Mouse (Mus musculus) CH12.LX (cell line): ENCODE measurements around the gene Commd1. TPM values are rescaled to one million over a fixed set of nuclear protein-coding genes. Genes with fewer than 3 reads are reported as not detected.

Experiments
- DNase-seq: peaks from one replicate; pipeline ENCODE4 v3.0.0-alpha.2; 2013; ENCODE audit errors: extremely low read depth
- H3K27ac ChIP-seq: 2 replicates; pipeline ENCODE4 v1.5.1; 2012; ENCODE audit warnings: low read depth, mild to moderate bottlenecking, control low read depth, moderate library complexity; ENCODE audit not compliant: insufficient read depth
- H3K27me3 ChIP-seq: replicated peaks from 2 replicates; pipeline ENCODE3; 2012; ENCODE audit warnings: inconsistent platforms
- H3K36me3 ChIP-seq, 2 experiments: replicated peaks in 1 of 2; 2 replicates each; pipeline versions ENCODE3 to v1.6.1; 2012; ENCODE audit warnings: inconsistent platforms in 1 of 2, low read length in 1 of 2, mild to moderate bottlenecking in 1 of 2, mixed read lengths in 1 of 2, moderate library complexity in 1 of 2; ENCODE audit not compliant: control insufficient read depth in 1 of 2, insufficient read depth in 1 of 2
- H3K4me1 ChIP-seq, 2 experiments: 2 replicates each; pipeline ENCODE4 v1.6.1; 2012; ENCODE audit warnings: inconsistent platforms in 1 of 2, moderate library complexity in 1 of 2; ENCODE audit not compliant: insufficient read depth in 2 of 2, control insufficient read depth in 1 of 2
- H3K4me2 ChIP-seq: 2 replicates; pipeline ENCODE4 v1.6.1; 2012; ENCODE audit warnings: low read depth, mild to moderate bottlenecking, control low read depth; ENCODE audit not compliant: poor library complexity, insufficient read depth, severe bottlenecking
- H3K4me3 ChIP-seq, 3 experiments: fragments of 150-350 bp in 1 of 3; sonication (generic) in 1 of 3; replicated peaks in 1 of 3; 2 replicates each; pipeline versions ENCODE3 to v1.5.1; 2011 to 2012; ENCODE audit warnings: low read depth in 2 of 3, low read length in 2 of 3, mild to moderate bottlenecking in 2 of 3, moderate library complexity in 2 of 3, control low read depth in 1 of 3, improper control_type of control experiment in 1 of 3, inconsistent platforms in 1 of 3, mixed read lengths in 1 of 3; ENCODE audit not compliant: poor library complexity in 1 of 3
- H3K79me2 ChIP-seq: replicated peaks from 2 replicates; pipeline ENCODE4 v1.6.1; 2012; ENCODE audit warnings: mild to moderate bottlenecking, moderate library complexity; ENCODE audit not compliant: control insufficient read depth, poor library complexity, insufficient read depth, severe bottlenecking; ENCODE audit errors: extremely low read depth
- H3K9ac ChIP-seq: 2 replicates; pipeline ENCODE4 v1.6.1; 2012; ENCODE audit warnings: low read depth, mild to moderate bottlenecking, control low read depth, moderate library complexity; ENCODE audit not compliant: insufficient read depth
- H3K9me3 ChIP-seq: replicated peaks from 2 replicates; pipeline ENCODE3; 2012; ENCODE audit warnings: low read length, inconsistent platforms, mixed read lengths
- BHLHE40 ChIP-seq: IDR thresholded peaks from 2 replicates; pipeline ENCODE4 v1.6.1; 2011; ENCODE audit warnings: mild to moderate bottlenecking, low read depth, low read length, improper control_type of control experiment
- CHD1 ChIP-seq: IDR thresholded peaks from 2 replicates; pipeline ENCODE4 v1.6.1; 2012; ENCODE audit warnings: low read depth, low read length, improper control_type of control experiment, inconsistent platforms
- CTCF ChIP-seq, 2 experiments: IDR thresholded peaks in 1 of 2; conservative IDR thresholded peaks in 1 of 2; 2 replicates each; pipeline ENCODE4 v1.5.1; 2011 to 2012; ENCODE audit warnings: low read depth in 2 of 2, low read length in 2 of 2, improper control_type of control experiment in 1 of 2, inconsistent platforms in 1 of 2, mild to moderate bottlenecking in 1 of 2, moderate library complexity in 1 of 2
- ETS1 ChIP-seq: conservative IDR thresholded peaks from 2 replicates; pipeline ENCODE4 v1.6.1; 2012; ENCODE audit warnings: low read depth, mild to moderate bottlenecking, inconsistent platforms, low read length, improper control_type of control experiment, moderate library complexity
- IRF4 ChIP-seq: IDR thresholded peaks from 2 replicates; pipeline ENCODE4 v1.6.1; 2014; ENCODE audit warnings: low read depth, mild to moderate bottlenecking, inconsistent platforms, low read length, improper control_type of control experiment
- MAX ChIP-seq: IDR thresholded peaks from 2 replicates; pipeline ENCODE4 v1.6.1; 2011; ENCODE audit warnings: low read length, improper control_type of control experiment
- MXI1 ChIP-seq: IDR thresholded peaks from 2 replicates; pipeline ENCODE4 v1.6.1; 2011; ENCODE audit warnings: mild to moderate bottlenecking, low read depth, low read length, improper control_type of control experiment
- MYC ChIP-seq: IDR thresholded peaks from 2 replicates; pipeline ENCODE4 v1.6.1; 2011; ENCODE audit warnings: low read depth, mild to moderate bottlenecking, improper control_type of control experiment, low read length
- PAX5 ChIP-seq: IDR thresholded peaks from 2 replicates; pipeline ENCODE4 v1.6.1; 2012; ENCODE audit warnings: low read length, inconsistent platforms, mixed read lengths
- POLR2AphosphoS2 ChIP-seq: IDR thresholded peaks from 2 replicates; pipeline ENCODE4 v1.6.1; 2011; ENCODE audit warnings: low read depth, low read length, improper control_type of control experiment
- RAD21 ChIP-seq: IDR thresholded peaks from 2 replicates; pipeline ENCODE4 v1.6.1; 2011; ENCODE audit warnings: low read depth, mild to moderate bottlenecking, low read length, improper control_type of control experiment, moderate library complexity
- SMC3 ChIP-seq: IDR thresholded peaks from 2 replicates; pipeline ENCODE4 v1.6.1; 2011; ENCODE audit warnings: low read depth, low read length, improper control_type of control experiment
- TBP ChIP-seq: conservative IDR thresholded peaks from 2 replicates; pipeline ENCODE4 v1.6.1; 2011; ENCODE audit warnings: low read depth, low read length, improper control_type of control experiment
- TCF12 ChIP-seq: IDR thresholded peaks from 2 replicates; pipeline ENCODE4 v1.6.1; 2014; ENCODE audit warnings: low read depth, mild to moderate bottlenecking, inconsistent platforms, low read length, improper control_type of control experiment
- UBTF ChIP-seq: IDR thresholded peaks from 2 replicates; pipeline ENCODE4 v1.6.1; 2012; ENCODE audit warnings: low read depth, mild to moderate bottlenecking, inconsistent platforms, low read length, improper control_type of control experiment, moderate library complexity
- USF1 ChIP-seq: IDR thresholded peaks from 2 replicates; pipeline ENCODE4 v1.6.1; 2014; ENCODE audit warnings: low read depth, mild to moderate bottlenecking, inconsistent platforms, low read length, improper control_type of control experiment
- USF2 ChIP-seq: conservative IDR thresholded peaks from 2 replicates; pipeline ENCODE4 v1.6.1; 2011; ENCODE audit warnings: low read depth, low read length, improper control_type of control experiment
- ZKSCAN1 ChIP-seq: IDR thresholded peaks from 2 replicates; pipeline ENCODE4 v1.6.1; 2012; ENCODE audit warnings: low read depth, inconsistent platforms, low read length, improper control_type of control experiment, borderline replicate concordance
- ZMIZ1 ChIP-seq: IDR thresholded peaks from 2 replicates; pipeline ENCODE4 v1.6.1; 2012; ENCODE audit warnings: low read depth, mild to moderate bottlenecking, inconsistent platforms, low read length, improper control_type of control experiment
- ZNF384 ChIP-seq: IDR thresholded peaks from 2 replicates; pipeline ENCODE4 v1.6.1; 2012; ENCODE audit warnings: low read depth, low read length, improper control_type of control experiment, inconsistent platforms
- dilution Hi-C: fragments of 300-500 bp; cut with MboI; formaldehyde crosslinking; loops from 2 replicates; pipeline ENCODE4 v1.14.3; 2020; ENCODE audit warnings: low sequenced_read_pairs; ENCODE audit not compliant: extremely low pct_unique_long_range_greater_than_20kb, extremely low pct_ligation_motif_present
- in situ Hi-C: fragments of 300-500 bp; cut with MboI; formaldehyde crosslinking; loops from 3 replicates; pipeline ENCODE4 v1.14.3; 2019; ENCODE audit warnings: low sequenced_read_pairs, low pct_ligation_motif_present, low pct_unique_long_range_greater_than_20kb, mixed read lengths
- polyA plus RNA-seq: library from polyadenylated mRNA; unstranded; fragments of >175 nt; gene quantifications from 2 replicates; pipeline ENCODE4 v1.2.1, GENCODE M21; 2012; ENCODE audit warnings: low read depth; ENCODE audit not compliant: insufficient read length
- total RNA-seq, 2 experiments: library from RNA; depleted of rRNA; stranded (reverse); fragments of 300-350 nt in 1 of 2; fragments of >200 nt in 1 of 2; gene quantifications; 2 replicates each; pipeline ENCODE4 v1.2.3; 2012 to 2014

The Commd1 gene
- total and polyA plus RNA-seq, 3 experiments: 109 to 163 (median 113) TPM

- Histone ChIP-seq H3K9ac (0 out of 2 replicates have a peak overlapping the region, but pooled peaks have one; percentile 6), H3K27ac (peak overlapping the region; percentile 57), H3K4me2 (no peak overlapping the region; the same call in 1 of the 2 replicates), H3K4me1 (peaks cover 41 to 74% of the 10 kb centered on the region in 2 experiments), H3K79me2 (peaks cover 11% of the 10 kb centered on the region), H3K4me3 (peak overlapping the region in 1 of 3 experiments; percentile 5), H3K27me3 (no peaks in the 10 kb centered on the region), H3K9me3 (no peaks in the 10 kb centered on the region), H3K36me3 (peaks cover 0 to 9% of the 10 kb centered on the region in 2 experiments)
- TF ChIP-seq TBP (no peak), MAX (peak; percentile 22; the same call in 1 of the 2 replicates)
- in situ Hi-C loops (loop anchor here (5.0 kb wide), 2 partner anchors 68 to 227 kb away; no protein-coding TSS in a partner anchor), dilution Hi-C loops (no loop called here)
- DNase-seq: no peak
Measured at GRCm38 (mm10) chr11:22864305-22865060, 117.7 kb downstream of the Commd1 start.

- no peak overlapping the region for H3K27ac ChIP-seq
- dilution Hi-C loops (no loop called here), in situ Hi-C loops (loop anchor here (5.0 kb wide), 1 partner anchor 226 kb away; no protein-coding TSS in a partner anchor)
- DNase-seq: no peak
- no peak overlapping the region for H3K4me2 ChIP-seq
- H3K27me3 ChIP-seq: no peaks in the 10 kb centered on the region
- TF ChIP-seq PAX5 (no peak), ZMIZ1 (0 out of 2 replicates have a peak, but pooled peaks have one; percentile 7)
- peaks cover 20% of the 10 kb centered on the region for H3K79me2 ChIP-seq
- no peaks in the 10 kb centered on the region for H3K9me3 ChIP-seq
- H3K4me1 ChIP-seq: peaks cover 41 to 69% of the 10 kb centered on the region in 2 experiments
- H3K4me3 ChIP-seq: no peak overlapping the region
- no peak overlapping the region for H3K9ac ChIP-seq
- H3K36me3 ChIP-seq: peaks cover 0 to 9% of the 10 kb centered on the region in 2 experiments
Measured at GRCm38 (mm10) chr11:22863581-22863980, 118.6 kb downstream of the Commd1 start.

GRCm38 (mm10) chr11:22861315-22861714 is 120.9 kb downstream of the Commd1 start:
- Histone ChIP-seq H3K27me3 (no peaks in the 10 kb centered on the region), H3K36me3 (peaks cover 0 to 4% of the 10 kb centered on the region in 2 experiments), H3K4me1 (peaks cover 24 to 46% of the 10 kb centered on the region in 2 experiments), H3K4me2 (peak overlapping the region; percentile 88), H3K4me3 (peak overlapping the region; percentile 70 to 84 (median 75)), H3K9ac (peak overlapping the region; percentile 76), H3K79me2 (peaks cover 42% of the 10 kb centered on the region), H3K27ac (no peak overlapping the region), H3K9me3 (no peaks in the 10 kb centered on the region)
- dilution Hi-C loops: no loop called here
- no peak for DNase-seq
- TF ChIP-seq UBTF: no peak
- TF ChIP-seq ZKSCAN1: no peak
- TF ChIP-seq BHLHE40: no peak
- TF ChIP-seq SMC3: no peak
- no peak for TF ChIP-seq ETS1
- no peak for TF ChIP-seq PAX5
- TF ChIP-seq CTCF (conservative IDR thresholded peaks at IDR 0.05 in 1 of 2, IDR thresholded peaks at IDR 0.05 in 1 of 2; ENCODE audit: low read depth in 2 of 2, low read length in 2 of 2): no peak
- no peak for TF ChIP-seq MAX
- no peak for TF ChIP-seq MYC
- TF ChIP-seq MXI1: no peak
- TF ChIP-seq POLR2AphosphoS2: no peak
- TF ChIP-seq IRF4: no peak
- TF ChIP-seq TCF12: no peak
- no peak for TF ChIP-seq USF2
- TF ChIP-seq USF1: no peak
- TF ChIP-seq CHD1: no peak
- no peak for TF ChIP-seq ZNF384
- no peak for TF ChIP-seq RAD21
- in situ Hi-C loops: loop anchor here (5.0 kb wide), 1 partner anchor 224 kb away; no protein-coding TSS in a partner anchor
